Mouse (Mus musculus) lung, postnatal 36 days (tissue): ENCODE results near the gene Spem2.

Experiments
- DNase-seq: peaks from one replicate; pipeline ENCODE4 v3.0.0; 2022; ENCODE audit warnings: mixed read lengths

Spem2 gene

DNA sequence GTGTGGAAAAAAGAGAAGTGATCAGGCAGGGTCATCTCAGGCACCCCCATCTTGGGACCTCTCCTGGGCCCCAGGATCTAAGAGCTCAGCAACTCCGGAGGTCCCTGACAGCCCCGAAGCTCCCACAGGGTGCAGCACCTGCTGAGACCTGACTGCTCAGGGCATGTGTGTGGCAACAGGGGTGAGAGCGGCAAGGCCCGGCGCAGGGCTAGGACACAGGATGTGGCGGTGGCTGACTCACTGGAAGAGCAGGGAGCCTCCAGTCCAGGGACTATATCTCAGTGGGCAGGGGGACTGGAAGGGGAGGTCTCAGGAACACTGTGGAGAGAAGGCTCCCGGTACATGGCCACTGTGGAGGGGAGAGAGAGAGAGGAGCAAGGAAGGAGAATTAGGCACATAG, 20.3 kb downstream of the Spem2 start:
- no peak for DNase-seq

GRCm38 (mm10) chr11:69795983-69796435, 22.3 kb downstream of the Spem2 start:
- DNase-seq: no peak

DNA sequence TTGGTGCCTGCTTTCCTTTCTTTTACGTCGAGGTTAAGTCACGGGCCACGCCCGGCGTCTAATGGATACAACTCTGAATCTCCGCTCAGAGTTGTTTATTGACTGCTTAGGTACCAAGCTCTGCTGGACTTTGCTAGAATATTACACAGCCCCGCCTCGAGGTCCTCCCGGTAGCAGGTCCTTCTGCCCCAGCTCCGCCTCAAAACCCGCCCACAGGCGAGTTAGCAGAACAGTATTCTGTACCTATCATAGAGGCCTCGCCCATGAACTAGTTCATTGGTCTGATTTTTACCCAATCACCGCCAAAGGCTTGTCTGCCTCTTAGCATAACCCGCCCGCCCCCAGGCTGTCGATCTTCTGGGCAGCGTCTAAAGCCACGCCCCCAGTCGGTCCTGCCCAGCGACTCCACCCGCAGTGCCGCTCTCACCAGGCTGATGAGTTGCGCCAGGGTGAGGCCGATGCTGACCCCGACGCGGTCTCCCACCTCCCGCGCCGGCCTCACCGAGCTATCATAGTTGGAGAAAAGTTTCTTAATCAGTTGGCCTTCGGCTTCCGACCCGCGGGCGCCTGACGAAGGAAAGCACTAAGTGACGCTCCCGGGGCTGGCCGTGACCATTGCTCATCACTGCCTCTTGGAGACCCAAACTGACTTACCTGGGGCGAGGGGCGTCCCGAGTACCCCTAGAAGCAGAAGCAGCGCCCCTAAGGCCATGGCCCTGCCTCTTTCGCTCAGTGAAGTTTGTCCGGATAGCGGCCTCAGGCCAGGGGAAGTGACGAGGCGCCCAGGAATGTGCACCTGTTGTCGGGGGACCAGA, 22.9 kb downstream of the Spem2 start, which contains the start of gene Chrnb1:
Gene Chrnb1 (minus strand): TSS at position 776 of the 815 bp plus-strand sequence.
- peak; percentile 99 for DNase-seq

DNA sequence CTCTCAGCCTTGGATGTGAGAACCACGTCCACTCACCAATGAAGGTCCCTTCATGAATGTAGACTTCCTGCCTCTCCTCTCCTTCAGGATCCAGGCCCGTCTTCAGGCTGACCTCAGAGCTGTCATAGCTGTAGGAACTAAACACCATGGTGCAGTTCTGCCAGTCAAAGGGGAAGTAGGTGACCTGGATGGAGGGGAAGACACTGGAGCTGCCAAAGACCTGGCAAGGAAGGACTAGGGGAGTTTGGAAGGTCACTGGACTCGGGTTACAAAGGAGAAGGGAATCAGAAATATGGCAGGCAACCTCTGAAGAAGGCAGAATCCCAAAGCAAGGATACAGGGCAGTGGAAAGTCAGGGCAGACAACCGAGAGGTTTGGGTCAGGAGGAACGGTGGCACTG, 24.8 kb downstream of the Spem2 start:
- DNase-seq: no peak

- no peak for DNase-seq
Observed at GRCm38 (mm10) chr11:69791420-69791819, 26.8 kb downstream of the Spem2 start.

GRCm38 (mm10) chr11:69789431-69789830, 28.8 kb downstream of the Spem2 start:
- DNase-seq: no peak

- DNase-seq: no peak
Observed at GRCm38 (mm10) chr11:69787306-69787705, 31.0 kb downstream of the Spem2 start.

DNA sequence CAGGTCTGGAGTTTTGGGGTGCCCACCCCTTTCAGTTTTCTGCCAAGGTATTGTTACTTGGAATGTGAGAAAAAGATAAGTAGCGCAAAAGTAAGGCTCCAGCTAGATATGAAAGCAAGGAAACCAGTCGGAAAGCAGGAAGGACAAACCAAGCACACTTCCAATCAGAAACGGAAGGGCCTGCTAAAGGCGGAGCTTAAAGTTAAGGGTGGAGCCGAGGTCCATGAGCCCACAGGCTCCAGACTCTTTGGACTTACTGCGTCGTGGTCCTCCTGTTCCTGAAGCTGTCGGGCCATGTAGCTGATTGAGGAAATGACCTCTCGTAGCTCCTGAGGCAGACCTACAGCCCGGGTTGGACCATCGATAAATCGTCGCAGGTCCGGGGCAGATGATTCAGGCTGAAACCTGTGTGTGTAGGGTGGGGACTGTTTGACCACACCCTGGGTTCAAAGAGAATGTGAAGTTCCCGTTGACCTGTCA, 33.4 kb downstream of the Spem2 start:
- peak; percentile 85 for DNase-seq

DNA sequence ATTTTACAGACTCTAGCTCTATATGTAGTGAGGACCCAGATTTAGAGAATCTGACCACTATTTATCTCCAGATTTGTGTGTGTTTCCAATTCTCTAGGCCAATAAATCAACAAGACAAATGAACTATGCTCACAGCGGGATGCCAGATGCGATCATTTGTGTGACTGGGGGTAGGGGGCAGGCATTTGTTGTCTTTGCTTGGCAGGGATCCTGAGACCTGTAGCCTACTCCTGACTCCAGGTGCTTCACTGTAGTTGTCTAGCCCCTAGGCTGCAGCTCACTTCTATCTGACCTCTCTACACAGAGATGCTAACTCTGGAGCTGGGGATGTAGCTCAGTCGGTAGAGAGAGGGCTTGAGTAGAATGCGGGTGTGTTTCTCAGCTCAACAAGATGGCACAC, 36.4 kb downstream of the Spem2 start:
- no peak for DNase-seq

DNA sequence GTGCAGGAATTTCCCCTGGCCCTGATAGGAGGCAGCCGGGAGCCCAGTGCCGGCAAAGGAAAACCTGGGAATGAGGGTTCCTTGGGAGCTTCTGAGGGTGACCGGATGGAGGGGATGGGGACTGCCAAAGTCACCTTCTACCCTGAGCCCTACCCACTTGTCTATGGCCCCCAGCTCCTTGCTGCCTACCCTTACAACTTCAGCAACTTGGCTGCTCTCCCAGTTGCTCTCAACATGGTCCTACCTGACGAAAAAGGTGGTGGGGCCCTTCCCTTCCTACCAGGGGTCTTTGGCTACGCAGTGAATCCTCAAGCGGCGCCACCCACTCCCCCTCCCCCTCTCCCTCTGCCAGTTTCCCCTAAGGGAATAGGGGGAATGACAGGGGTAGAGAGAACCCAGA, 39.3 kb downstream of the Spem2 start:
- no peak for DNase-seq

- no peak for DNase-seq
Observed at GRCm38 (mm10) chr11:69778258-69778982, 39.8 kb downstream of the Spem2 start.

- peak; percentile 59 for DNase-seq
Observed at GRCm38 (mm10) chr11:69777504-69778257, 40.6 kb downstream of the Spem2 start.

GRCm38 (mm10) chr11:69776488-69776887, 41.8 kb downstream of the Spem2 start:
- DNase-seq: no peak

DNA sequence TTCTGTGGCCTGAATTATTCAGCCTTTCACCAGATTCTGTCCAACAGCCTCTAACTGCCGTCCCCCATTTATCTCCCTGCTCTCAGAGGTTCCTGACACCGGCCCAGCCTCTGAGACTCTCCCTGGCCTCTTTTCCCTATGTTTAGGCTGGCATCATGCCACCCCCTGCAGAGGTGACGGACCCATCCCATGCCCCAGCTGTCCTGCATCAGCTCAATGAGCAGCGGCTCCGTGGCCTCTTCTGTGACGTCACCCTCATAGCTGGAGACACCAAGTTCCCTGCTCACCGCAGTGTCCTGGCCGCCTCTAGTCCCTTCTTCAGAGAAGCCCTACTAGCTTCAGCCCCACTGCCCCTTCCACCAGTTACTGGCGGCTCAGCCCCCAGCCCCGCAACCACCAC, 42.5 kb downstream of the Spem2 start:
- DNase-seq: no peak

DNA sequence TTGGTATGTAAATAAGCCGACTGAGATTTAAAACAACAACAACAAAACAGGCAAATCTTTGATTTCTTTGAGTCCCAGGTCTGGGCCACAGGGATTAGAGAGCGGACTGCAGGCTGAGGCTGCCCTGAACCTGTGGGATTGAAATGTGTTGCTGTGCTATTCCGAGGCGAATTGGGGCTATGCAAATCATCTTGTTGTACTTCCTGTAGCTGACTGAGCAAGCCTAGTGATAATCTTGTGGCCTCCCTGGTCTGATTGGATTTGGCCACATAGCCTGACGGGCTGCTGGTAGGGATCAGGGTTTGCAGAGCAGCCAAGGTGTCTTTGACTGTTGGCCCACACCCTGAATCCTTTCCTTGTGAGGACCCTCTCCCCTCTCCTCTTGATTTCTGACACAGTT, 43.3 kb downstream of the Spem2 start:
- DNase-seq: no peak

DNA sequence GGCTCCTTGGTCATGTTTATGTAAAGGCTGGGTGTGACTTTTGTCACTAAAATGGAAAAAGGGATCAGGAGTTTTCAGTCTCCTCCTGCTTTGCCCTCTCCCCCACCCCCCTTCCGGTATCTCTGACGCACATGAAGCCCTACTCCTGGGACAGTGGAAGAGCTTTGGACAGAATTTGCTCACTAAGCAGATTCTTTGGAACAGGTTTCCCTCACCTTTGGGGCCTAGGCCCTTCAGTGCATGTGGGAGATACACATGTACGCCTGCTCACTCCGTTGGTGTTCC, 50.7 kb downstream of the Spem2 start:
- DNase-seq: peak; percentile 71

DNA sequence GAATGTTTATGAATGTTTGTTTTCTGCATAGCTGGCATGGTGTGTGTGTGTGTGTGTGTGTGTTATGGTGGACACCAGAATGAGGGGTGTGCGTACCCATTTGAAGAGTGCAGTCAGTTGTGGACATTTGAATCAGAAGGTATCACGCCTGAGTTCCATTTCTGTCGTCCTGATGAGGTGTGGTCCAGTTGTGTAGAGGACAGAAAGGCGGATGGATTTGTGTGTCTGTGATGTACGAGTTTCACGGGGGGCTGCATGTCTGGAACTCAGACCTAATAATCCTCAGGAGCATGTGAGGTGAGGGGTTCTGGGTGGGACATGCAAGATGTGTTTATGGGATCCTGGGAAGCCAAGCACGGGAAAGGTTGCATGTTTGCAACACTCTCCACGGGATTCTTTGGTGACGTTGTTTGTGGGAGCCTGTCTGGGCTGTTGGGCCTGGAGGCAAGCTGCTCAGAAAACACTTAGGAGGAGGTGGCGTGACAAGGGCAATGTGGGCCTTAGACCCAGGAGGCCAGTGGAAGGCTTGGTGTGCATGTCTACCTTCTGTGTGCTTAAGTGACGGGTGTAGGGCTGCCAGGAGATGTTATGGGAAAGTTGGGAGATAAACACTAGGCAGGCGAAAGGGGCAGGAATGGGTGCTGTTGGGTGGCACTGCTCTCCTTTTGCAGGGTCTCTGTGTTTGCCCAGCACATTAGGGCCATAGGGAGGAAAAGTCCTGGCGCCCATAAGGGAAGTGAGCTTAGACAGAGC, 51.2 kb downstream of the Spem2 start:
- DNase-seq: peak; percentile 41
